Mouse (Mus musculus): ENCODE results near the gene Ebf1.

- TF ChIP-seq EP300 (IDR thresholded peaks at IDR 0.05; ENCODE audit: insufficient read depth, low read depth, low read length), result no peak
- no peak for TF ChIP-seq CTCF (IDR thresholded peaks at IDR 0.05; ENCODE audit: low read depth, low read length)
- no peak for TF ChIP-seq POLR2A (IDR thresholded peaks at IDR 0.05; ENCODE audit: insufficient read depth, low read length)
These were observed 224.3 kb downstream of the Ebf1 start for GRCm38 (mm10) chr11:44841127-44842056.
